In genomic region chr4:43906443-43906842, GRCm38 (mm10) we compare ENCODE assay signal across 8 mouse cellular contexts. TPM values are rescaled to one million over a fixed set of nuclear protein-coding genes. Genes with fewer than 3 reads are reported as not detected.
DNase-seq lines count a peak whose midpoint lies in the region; ATAC-seq lines count a peak whose summit lies in the region.

No protein-coding gene starts in this region.

- intact Hi-C loops in heart, postnatal 36 days (cut with DNase I): loop anchor here (1.0 to 5.0 kb wide), 2 partner anchors 76 to 216 kb away; no protein-coding TSS in a partner anchor
- intact Hi-C loops in left cerebral cortex, postnatal 14 days (cut with DNase I): loop anchor here (2.0 kb wide), 1 partner anchor 76 kb away; the partner anchor contains the start of gene Ccin

- DNase-seq in midbrain, embryonic 14.5 days: peak; percentile 80
- peak; percentile 69 for DNase-seq in R1 (ENCODE audit: low read depth, low spot score)
- DNase-seq in cerebellum, adult 9-11 months: peak; percentile 15
- peak; percentile 41 to 49 for DNase-seq in heart, postnatal 36 days
- DNase-seq in left cerebral cortex, postnatal 14 days (ENCODE audit: low spot score in 2 of 2): peak; percentile 62 to 68
- peak; percentile 76 for DNase-seq in retina, postnatal 1 day
- no peak for DNase-seq in neural tube, embryonic 10.5 days (ENCODE audit: extremely low spot score, low spot score)

- no peak overlapping the region for H3K27ac ChIP-seq in midbrain, embryonic 14.5 days (replicated peaks; ENCODE audit: low read depth, low read length)
- no peak overlapping the region for H3K27ac ChIP-seq in midbrain, embryonic 16.5 days (ENCODE audit: low read length)

- 34% methylated on average over 6 of the region's 6 CpGs for WGBS in midbrain, embryonic 14.5 days
- 34% methylated on average over 6 of the region's 6 CpGs for WGBS in midbrain, embryonic 16.5 days

- no peak overlapping the region for H3K4me3 ChIP-seq in midbrain, embryonic 14.5 days (replicated peaks; ENCODE audit: low read depth, low read length)
- no peak overlapping the region for H3K4me3 ChIP-seq in midbrain, embryonic 16.5 days (ENCODE audit: low read depth, low read length)

- no peak overlapping the region for H3K9ac ChIP-seq in midbrain, embryonic 14.5 days (replicated peaks; ENCODE audit: low read length)
- H3K9ac ChIP-seq in midbrain, embryonic 16.5 days (ENCODE audit: low read depth, low read length): no peak overlapping the region

- no peaks in the 10 kb centered on the region for H3K27me3 ChIP-seq in midbrain, embryonic 14.5 days (ENCODE audit: control insufficient read depth, insufficient read depth, low read length)
- no peaks in the 10 kb centered on the region for H3K27me3 ChIP-seq in midbrain, embryonic 16.5 days (ENCODE audit: control insufficient read depth, insufficient read depth, low read depth, low read length)

- no peaks in the 10 kb centered on the region for H3K4me1 ChIP-seq in midbrain, embryonic 14.5 days (ENCODE audit: control insufficient read depth, insufficient read depth, low read length)
- H3K4me1 ChIP-seq in midbrain, embryonic 16.5 days (ENCODE audit: control insufficient read depth, insufficient read depth, low read length): no peaks in the 10 kb centered on the region

- peaks cover 44% of the 10 kb centered on the region for H3K36me3 ChIP-seq in midbrain, embryonic 14.5 days (ENCODE audit: control insufficient read depth, insufficient read depth, low read length)
- peaks cover 3% of the 10 kb centered on the region; the same call in 1 of the 2 replicates for H3K36me3 ChIP-seq in midbrain, embryonic 16.5 days (ENCODE audit: control insufficient read depth, insufficient read depth, low read length)

- H3K4me2 ChIP-seq in midbrain, embryonic 14.5 days (ENCODE audit: low read length): no peak overlapping the region
- H3K4me2 ChIP-seq in midbrain, embryonic 16.5 days (ENCODE audit: low read length): no peak overlapping the region

- ATAC-seq in midbrain, embryonic 14.5 days (ENCODE audit: low FRiP score, low TSS enrichment): no peak
- no peak for ATAC-seq in midbrain, embryonic 16.5 days

- H3K9me3 ChIP-seq in midbrain, embryonic 14.5 days (ENCODE audit: control insufficient read depth, low read length): no peaks in the 10 kb centered on the region
- no peaks in the 10 kb centered on the region for H3K9me3 ChIP-seq in midbrain, embryonic 16.5 days (replicated peaks; ENCODE audit: control insufficient read depth, low read length, poor library complexity, severe bottlenecking)

RNA-seq across cellular contexts. Expression of gene Reck, which starts 31.1 kb away (rescaled TPM):
- 4.4 and 6.8 TPM in 2 replicates for polyA plus RNA-seq in midbrain, embryonic 14.5 days (2014; fragmentation: Nextera tagmentation; extraction: Ambion mirVana)
- 4.4 and 6.1 TPM in 2 replicates for polyA plus RNA-seq in midbrain, embryonic 16.5 days (2015; fragmentation: Nextera tagmentation; extraction: Ambion mirVana)
- 1 to 10 TPM; 6.3 to 7.4 TPM for total RNA-seq in heart, postnatal 36 days (2021)
- 1 to 10 TPM; 5.6 to 7.3 TPM for total RNA-seq in left cerebral cortex, postnatal 14 days (2021)

RNA-seq across cellular contexts. Expression of gene Glipr2, which starts 50.8 kb away (rescaled TPM):
- 27.0 and 31.8 TPM in 2 replicates for polyA plus RNA-seq in midbrain, embryonic 14.5 days (2014; fragmentation: Nextera tagmentation; extraction: Ambion mirVana)
- polyA plus RNA-seq in midbrain, embryonic 16.5 days (2015; fragmentation: Nextera tagmentation; extraction: Ambion mirVana): 26.6 and 32.1 TPM in 2 replicates
- total RNA-seq in heart, postnatal 36 days (2021): 1 to 10 TPM; 2.5 to 3.8 TPM
- 1 to 10 TPM; 1.7 to 2.0 TPM for total RNA-seq in left cerebral cortex, postnatal 14 days (2021)

RNA-seq across cellular contexts. Expression of gene Olfr155, which starts 55.1 kb away (rescaled TPM):
- polyA plus RNA-seq in midbrain, embryonic 14.5 days (2014; fragmentation: Nextera tagmentation; extraction: Ambion mirVana): not detected in 2 replicates
- polyA plus RNA-seq in midbrain, embryonic 16.5 days (2015; fragmentation: Nextera tagmentation; extraction: Ambion mirVana): not detected in 2 replicates
- total RNA-seq in heart, postnatal 36 days (2021): not detected
- total RNA-seq in left cerebral cortex, postnatal 14 days (2021): not detected
